Mouse (Mus musculus): Measurements from ENCODE around the gene Trib3. TPM values are rescaled to one million over a fixed set of nuclear protein-coding genes. Genes with fewer than 3 reads are reported as not detected.
A peak's percentile ranks its signal among the peaks of the same experiment; 100 is the strongest.

The Trib3 gene
- polyA plus RNA-seq, 1 experiment from 2014 or later, result 2.0 TPM

GRCm38 (mm10) chr2:152344361-152344760, 529 bp upstream of the Trib3 start:
- H3K4me3 ChIP-seq, result peak overlapping the region; percentile 55
- WGBS, result 10% methylated on average over 10 of the region's 10 CpGs
- peak; percentile 35 for ATAC-seq (replicated peaks)

GRCm38 (mm10) chr2:152339631-152340179, 4.1 kb downstream of the Trib3 start:
- ATAC-seq (replicated peaks), result no peak
- Histone ChIP-seq H3K36me3 (replicated peaks) (no peaks in the 10 kb centered on the region), H3K27me3 (replicated peaks) (no peaks in the 10 kb centered on the region; the same call in 1 of the 2 replicates), H3K4me1 (peaks cover 16% of the 10 kb centered on the region), H3K4me2 (no peak overlapping the region), H3K9ac (no peak overlapping the region), H3K27ac (no peak overlapping the region), H3K4me3 (no peak overlapping the region), H3K9me3 (no peaks in the 10 kb centered on the region)
- 82% methylated on average over 22 of the region's 22 CpGs for WGBS

More at GRCm38 (mm10) chr2:152344361-152344760, 529 bp upstream of the Trib3 start:
- H3K9ac ChIP-seq, result peak overlapping the region; percentile 63
- no peaks in the 10 kb centered on the region for H3K9me3 ChIP-seq
- peak overlapping the region; percentile 94 for H3K4me2 ChIP-seq
- H3K27ac ChIP-seq, result no peak overlapping the region
- peaks cover 16% of the 10 kb centered on the region for H3K4me1 ChIP-seq
- no peaks in the 10 kb centered on the region; the same call in 1 of the 2 replicates for H3K27me3 ChIP-seq (replicated peaks)
- no peaks in the 10 kb centered on the region for H3K36me3 ChIP-seq (replicated peaks)

- Histone ChIP-seq H3K9ac (no peak overlapping the region), H3K9me3 (no peaks in the 10 kb centered on the region), H3K4me1 (peaks cover 5% of the 10 kb centered on the region; the same call in 1 of the 2 replicates), H3K27me3 (replicated peaks) (no peaks in the 10 kb centered on the region; the same call in 1 of the 2 replicates), H3K4me3 (no peak overlapping the region), H3K36me3 (replicated peaks) (no peaks in the 10 kb centered on the region), H3K4me2 (no peak overlapping the region), H3K27ac (no peak overlapping the region)
- WGBS, result 83% methylated on average over 13 of the region's 13 CpGs
- no peak for ATAC-seq (replicated peaks)
These were observed 5.5 kb downstream of the Trib3 start for GRCm38 (mm10) chr2:152338319-152338718.

GRCm38 (mm10) chr2:152337591-152338212, 6.1 kb downstream of the Trib3 start:
- Histone ChIP-seq H3K36me3 (replicated peaks) (no peaks in the 10 kb centered on the region), H3K4me1 (0 out of 2 replicates have a peak, but pooled peaks cover 3% of the 10 kb centered on the region), H3K4me3 (no peak overlapping the region), H3K27me3 (replicated peaks) (no peaks in the 10 kb centered on the region; the same call in 1 of the 2 replicates), H3K9me3 (no peaks in the 10 kb centered on the region), H3K9ac (no peak overlapping the region), H3K27ac (no peak overlapping the region), H3K4me2 (no peak overlapping the region)
- no peak for ATAC-seq (replicated peaks)
- 91% methylated on average over 11 of the region's 11 CpGs for WGBS

- no peak overlapping the region for H3K4me2 ChIP-seq
- no peak for ATAC-seq (replicated peaks)
- H3K4me1 ChIP-seq, result 0 out of 2 replicates have a peak, but pooled peaks cover 4% of the 10 kb centered on the region
- no peaks in the 10 kb centered on the region for H3K9me3 ChIP-seq
- H3K27me3 ChIP-seq (replicated peaks), result no peaks in the 10 kb centered on the region; the same call in 1 of the 2 replicates
- H3K27ac ChIP-seq, result no peak overlapping the region
- WGBS, result 83% methylated on average over 1 of the region's 1 CpGs
- H3K4me3 ChIP-seq, result no peak overlapping the region
- H3K9ac ChIP-seq, result no peak overlapping the region
- no peaks in the 10 kb centered on the region for H3K36me3 ChIP-seq (replicated peaks)
These were observed 7.0 kb downstream of the Trib3 start for GRCm38 (mm10) chr2:152336856-152337255.

- 52% methylated on average over 11 of the region's 11 CpGs for WGBS
- Histone ChIP-seq H3K4me3 (no peak overlapping the region), H3K9ac (no peak overlapping the region), H3K4me2 (no peak overlapping the region), H3K27ac (no peak overlapping the region), H3K36me3 (replicated peaks) (no peaks in the 10 kb centered on the region), H3K9me3 (no peaks in the 10 kb centered on the region), H3K4me1 (peaks cover 17% of the 10 kb centered on the region), H3K27me3 (replicated peaks) (no peaks in the 10 kb centered on the region; the same call in 1 of the 2 replicates)
- no peak for ATAC-seq (replicated peaks)
These were observed 8.5 kb downstream of the Trib3 start for GRCm38 (mm10) chr2:152335289-152335820.

GRCm38 (mm10) chr2:152333345-152334006, 10.4 kb downstream of the Trib3 start:
- WGBS, result 88% methylated on average over 4 of the region's 4 CpGs
- Histone ChIP-seq H3K4me2 (no peak overlapping the region), H3K4me3 (no peak overlapping the region), H3K9me3 (no peaks in the 10 kb centered on the region), H3K4me1 (peaks cover 27% of the 10 kb centered on the region), H3K9ac (no peak overlapping the region), H3K36me3 (replicated peaks) (no peaks in the 10 kb centered on the region), H3K27me3 (replicated peaks) (no peaks in the 10 kb centered on the region), H3K27ac (no peak overlapping the region)
- ATAC-seq (replicated peaks), result no peak

GRCm38 (mm10) chr2:152332101-152332825, 11.6 kb downstream of the Trib3 start, which contains the start of gene Rbck1:
Gene Rbck1, minus strand, starts transcription at chr2:152332653.
- Histone ChIP-seq H3K9ac (peak within 1 kb of the TSS; percentile 82), H3K9me3 (no peaks in the 10 kb centered on the region), H3K4me3 (peak within 1 kb of the TSS; percentile 94), H3K27ac (peak within 1 kb of the TSS; percentile 89), H3K36me3 (replicated peaks) (peaks cover 3% of the 10 kb centered on the region; the same call in 1 of the 2 replicates), H3K4me1 (peaks cover 27% of the 10 kb centered on the region), H3K4me2 (peak within 1 kb of the TSS; percentile 80), H3K27me3 (replicated peaks) (no peaks in the 10 kb centered on the region)
- ATAC-seq (replicated peaks), result peak; percentile 97
- under 1% methylated on average over 54 of the region's 54 CpGs for WGBS

GRCm38 (mm10) chr2:152330858-152331423, 12.9 kb downstream of the Trib3 start:
- Histone ChIP-seq H3K27me3 (replicated peaks) (no peaks in the 10 kb centered on the region), H3K4me1 (peaks cover 27% of the 10 kb centered on the region), H3K4me3 (peak overlapping the region; percentile 94), H3K4me2 (peak overlapping the region; percentile 80), H3K9me3 (no peaks in the 10 kb centered on the region), H3K9ac (no peak overlapping the region), H3K27ac (no peak overlapping the region), H3K36me3 (replicated peaks) (peaks cover 7% of the 10 kb centered on the region; the same call in 1 of the 2 replicates)
- WGBS, result 68% methylated on average over 7 of the region's 7 CpGs
- no peak for ATAC-seq (replicated peaks)

GRCm38 (mm10) chr2:152327980-152328379, 15.9 kb downstream of the Trib3 start:
- no peak overlapping the region for H3K4me3 ChIP-seq
- H3K27me3 ChIP-seq (replicated peaks), result no peaks in the 10 kb centered on the region
- H3K9ac ChIP-seq, result no peak overlapping the region
- H3K4me2 ChIP-seq, result no peak overlapping the region
- 81% methylated on average over 5 of the region's 5 CpGs for WGBS
- no peaks in the 10 kb centered on the region for H3K9me3 ChIP-seq
- H3K4me1 ChIP-seq, result peaks cover 27% of the 10 kb centered on the region
- peaks cover 23% of the 10 kb centered on the region for H3K36me3 ChIP-seq (replicated peaks)
- no peak for ATAC-seq (replicated peaks)
- H3K27ac ChIP-seq, result no peak overlapping the region

- ATAC-seq (replicated peaks), result no peak
- peaks cover 22% of the 10 kb centered on the region for H3K4me1 ChIP-seq
- no peak overlapping the region for H3K9ac ChIP-seq
- peaks cover 32% of the 10 kb centered on the region for H3K36me3 ChIP-seq (replicated peaks)
- 91% methylated on average over 8 of the region's 8 CpGs for WGBS
- no peak overlapping the region for H3K27ac ChIP-seq
- H3K4me3 ChIP-seq, result no peak overlapping the region
- H3K4me2 ChIP-seq, result no peak overlapping the region
- H3K27me3 ChIP-seq (replicated peaks), result no peaks in the 10 kb centered on the region
- no peaks in the 10 kb centered on the region for H3K9me3 ChIP-seq
These were observed 17.2 kb downstream of the Trib3 start for GRCm38 (mm10) chr2:152326654-152327053.
